Comparison of ENCODE assay signal across 9 mouse cellular contexts in the genomic region with DNA sequence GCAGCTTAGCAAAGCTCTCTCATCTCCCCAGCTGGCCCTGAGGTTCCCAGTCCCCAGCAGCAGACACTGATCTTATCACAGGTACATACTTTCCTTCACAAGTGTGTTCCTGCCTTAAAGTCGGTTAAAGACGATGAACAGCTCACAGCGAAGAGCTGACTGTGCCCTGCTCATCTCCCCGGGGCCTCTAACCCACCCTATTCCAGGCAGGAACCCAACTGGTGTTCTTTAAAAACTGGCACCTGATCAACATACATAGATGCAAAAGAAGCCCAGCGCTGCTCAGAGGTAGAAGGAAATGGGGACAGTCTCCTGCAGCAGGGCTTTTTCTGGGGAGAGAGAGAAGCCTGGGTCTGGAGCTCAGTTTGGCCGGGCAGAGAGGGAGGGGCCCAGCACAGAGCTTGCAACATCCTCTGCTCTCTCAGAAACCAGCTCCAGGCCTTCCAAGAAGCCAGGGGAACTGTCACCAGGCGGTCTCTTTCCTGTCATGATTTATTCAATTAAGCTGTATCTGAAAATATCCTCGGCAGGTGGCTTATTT. TPM values are rescaled to one million over a fixed set of nuclear protein-coding genes. Genes with fewer than 3 reads are reported as not detected.
DNase-seq lines count a peak whose midpoint lies in the region; ATAC-seq and TF ChIP-seq lines count a peak whose summit lies in the region.
"Had no signal": no experiment of that assay in that cellular context is flagged by ENCODE, and none has a peak within 500 bp of the region (broad histone marks: within the 10 kb centered on the region; RNA-seq: fewer than 3 reads in every experiment).

No protein-coding gene starts in this region.

- no peak for TF ChIP-seq POLR2A in lung, adult 2 months (IDR thresholded peaks at IDR 0.05; ENCODE audit: borderline replicate concordance, extremely low read depth, low read depth, low read length)
- TF ChIP-seq POLR2A in cortical plate, adult 2 months (IDR thresholded peaks at IDR 0.05; ENCODE audit: extremely low read depth, insufficient read depth, low read length), result no peak

- no peak for ATAC-seq in cerebellum, adult (ENCODE audit: insufficient number of reproducible peaks, low FRiP score, low TSS enrichment)
- no peak for ATAC-seq in lung, postnatal 0 days
- ATAC-seq in erythroid progenitor cell, adult 5-6 weeks (replicated peaks; ENCODE audit: low FRiP score, poor library complexity, severe bottlenecking), result no peak

- 28% methylated on average over 8 of the region's 8 CpGs for WGBS in lung, postnatal 0 days
- 30% methylated on average over 8 of the region's 8 CpGs for WGBS in lung, adult 2 months

- no peak overlapping the region for H3K4me3 ChIP-seq in lung, postnatal 0 days (ENCODE audit: low read depth, low read length)
- no peak overlapping the region for H3K4me3 ChIP-seq in lung, adult 2 months (replicated peaks; ENCODE audit: extremely low read depth, low read depth, low read length)
- H3K4me3 ChIP-seq in cortical plate, adult 2 months (ENCODE audit: insufficient read depth, low read length), result no peak overlapping the region
- H3K4me3 ChIP-seq: midbrain, embryonic 12.5 days had no signal

- no peak overlapping the region for H3K27ac ChIP-seq in lung, postnatal 0 days (ENCODE audit: low read length)
- 0 out of 2 replicates have a peak overlapping the region, but pooled peaks have one; percentile 12 for H3K27ac ChIP-seq in cortical plate, adult 2 months (ENCODE audit: insufficient read depth, low read length)
- H3K27ac ChIP-seq: midbrain, embryonic 12.5 days had no signal

- no peaks in the 10 kb centered on the region for H3K36me3 ChIP-seq in lung, postnatal 0 days (ENCODE audit: insufficient read depth, low read length)
- H3K36me3 ChIP-seq: midbrain, embryonic 12.5 days had no signal

- H3K4me2 ChIP-seq in lung, postnatal 0 days (replicated peaks; ENCODE audit: low read depth, low read length), result no peak overlapping the region
- H3K4me2 ChIP-seq: midbrain, embryonic 12.5 days had no signal

- DNase-seq in cerebellum, adult 11-12 months, result peak; percentile 16
- peak; percentile 12 for DNase-seq in lung, postnatal 0 days (ENCODE audit: low spot score)
- no peak for DNase-seq in lung, adult 2 months
- peak; percentile 74 for DNase-seq in kidney, postnatal 10 days
- peak; percentile 74 for DNase-seq in thymus, postnatal 14 days

- no peak for TF ChIP-seq CTCF in lung, postnatal 0 days (IDR thresholded peaks at IDR 0.05)
- TF ChIP-seq CTCF in lung, adult 2 months (IDR thresholded peaks at IDR 0.05; ENCODE audit: insufficient read depth, low read length), result no peak
- TF ChIP-seq CTCF in cortical plate, adult 2 months (IDR thresholded peaks at IDR 0.05; ENCODE audit: extremely low read depth, insufficient read depth, low read length), result no peak

- H3K9ac ChIP-seq in lung, postnatal 0 days (replicated peaks; ENCODE audit: low read depth), result no peak overlapping the region
- H3K9ac ChIP-seq: midbrain, embryonic 12.5 days had no signal

- H3K27me3 ChIP-seq in lung, postnatal 0 days (replicated peaks; ENCODE audit: insufficient read depth, low read length), result no peaks in the 10 kb centered on the region
- H3K27me3 ChIP-seq: midbrain, embryonic 12.5 days had no signal

- TF ChIP-seq EP300 in lung, postnatal 0 days (IDR thresholded peaks at IDR 0.05), result no peak

- H3K9me3 ChIP-seq in lung, postnatal 0 days (ENCODE audit: low read length), result no peaks in the 10 kb centered on the region
- H3K9me3 ChIP-seq: midbrain, embryonic 12.5 days had no signal

- H3K4me1 ChIP-seq in lung, postnatal 0 days (ENCODE audit: insufficient read depth, low read depth, low read length), result no peaks in the 10 kb centered on the region
- no peaks in the 10 kb centered on the region for H3K4me1 ChIP-seq in lung, adult 2 months (ENCODE audit: control insufficient read depth, insufficient read depth, low read length)
- peaks cover 3% of the 10 kb centered on the region; the same call in 1 of the 2 replicates for H3K4me1 ChIP-seq in cortical plate, adult 2 months (ENCODE audit: control insufficient read depth, insufficient read depth, low read length)
- H3K4me1 ChIP-seq: midbrain, embryonic 12.5 days had no signal

RNA-seq across cellular contexts. Expression of a gene that starts 30.4 kb away (rescaled TPM):
- 2.9 and 5.0 TPM in 2 replicates for polyA plus RNA-seq in lung, postnatal 0 days (2015; fragmentation: Nextera tagmentation; extraction: Ambion mirVana)
- 22.0 and 34.3 TPM in 2 replicates for polyA plus RNA-seq in lung, adult 2 months (2012; rRNA removed)
- polyA plus RNA-seq in cortical plate, adult 2 months (2012; rRNA removed), result 1,180 and 1,226 TPM in 2 replicates
- total RNA-seq in erythroid progenitor cell, adult 5-6 weeks (2015; ENCODE audit: low replicate concordance), result 11.9 and 33.1 TPM in 2 replicates
- total RNA-seq in erythroid progenitor cell, adult 5-6 weeks (2017; ENCODE audit: low replicate concordance), result 1.0 and 7.8 TPM in 2 replicates
- polyA plus RNA-seq: midbrain, embryonic 12.5 days had no signal

RNA-seq across cellular contexts. Expression of a gene that starts 54.0 kb away (rescaled TPM):
- 11.0 TPM in 2 replicates for polyA plus RNA-seq in lung, postnatal 0 days (2015; fragmentation: Nextera tagmentation; extraction: Ambion mirVana)
- 5.7 and 9.2 TPM in 2 replicates for polyA plus RNA-seq in lung, adult 2 months (2012; rRNA removed)
- polyA plus RNA-seq in cortical plate, adult 2 months (2012; rRNA removed), result 50.1 and 50.9 TPM in 2 replicates
- total RNA-seq in erythroid progenitor cell, adult 5-6 weeks (2015; ENCODE audit: low replicate concordance), result not detected in 2 replicates
- total RNA-seq in erythroid progenitor cell, adult 5-6 weeks (2017; ENCODE audit: low replicate concordance), result 1.8 TPM in 1 of 2 replicates, not detected in the other

Comparison
In these comparisons a context has a peak if more than half of its experiments do, and no peak if none do; other contexts are left out.
1. RNA of a gene that starts 30.4 kb away (polyA plus RNA-seq): 1,180 to 1,226 TPM in cortical plate, adult 2 months; 22.0 to 34.3 TPM in lung, adult 2 months and 2.9 to 5.0 TPM in lung, postnatal 0 days; every median in the first group is over 10 times any median in the second.